Mouse (Mus musculus) liver, postnatal 0 days (tissue): ENCODE results near the gene Aqr. TPM values are rescaled to one million over a fixed set of nuclear protein-coding genes. Genes with fewer than 3 reads are reported as not detected.
A peak's percentile ranks its signal among the peaks of the same experiment; 100 is the strongest.

Source experiments
- ATAC-seq: fragments of 200-750 bp; cut with Nextera tagmentation; 2 replicates; pipeline ENCODE4 v1.8.0; 2017; ENCODE audit warnings: mild to moderate bottlenecking, moderate library complexity
- DNase-seq: peaks from one replicate; pipeline ENCODE4 v3.0.0-alpha.2; 2016
- H3K27ac ChIP-seq: fragments of 300-500 bp; sonication (generic); 2 replicates; pipeline ENCODE4 v1.5.1; 2014; ENCODE audit warnings: antibody characterized with exemption, moderate library complexity, mild to moderate bottlenecking, low read depth
- H3K27me3 ChIP-seq: fragments of 300-500 bp; sonication (generic); 2 replicates; pipeline ENCODE4 v1.6.1; 2014; ENCODE audit warnings: low read length, control low read depth, mixed read lengths; ENCODE audit not compliant: insufficient read depth
- H3K36me3 ChIP-seq: fragments of 300-500 bp; sonication (generic); replicated peaks from 2 replicates; pipeline ENCODE4 v1.6.1; 2014; ENCODE audit warnings: mild to moderate bottlenecking, control low read depth, low read length, moderate library complexity, mixed read lengths; ENCODE audit not compliant: insufficient read depth
- H3K4me1 ChIP-seq: fragments of 300-500 bp; sonication (generic); 2 replicates; pipeline ENCODE4 v1.6.1; 2014; ENCODE audit warnings: antibody characterized with exemption, mild to moderate bottlenecking, control low read depth; ENCODE audit not compliant: insufficient read depth
- H3K4me2 ChIP-seq: fragments of 300-500 bp; sonication (generic); 2 replicates; pipeline ENCODE4 v1.6.1; 2014; ENCODE audit warnings: low read depth, mild to moderate bottlenecking, low read length, moderate library complexity, mixed read lengths
- H3K4me3 ChIP-seq: fragments of 300-500 bp; sonication (generic); 2 replicates; pipeline ENCODE4 v1.5.1; 2014; ENCODE audit warnings: low read depth, low read length
- H3K9ac ChIP-seq: fragments of 300-500 bp; sonication (generic); replicated peaks from 2 replicates; pipeline ENCODE4 v1.6.1; 2014; ENCODE audit warnings: mild to moderate bottlenecking, moderate library complexity
- H3K9me3 ChIP-seq: fragments of 300-500 bp; sonication (generic); 2 replicates; pipeline ENCODE4 v1.6.1; 2016; ENCODE audit warnings: mild to moderate bottlenecking, control low read depth, low read length, mixed read lengths
- CTCF ChIP-seq: sonication (generic); IDR thresholded peaks from 2 replicates; pipeline ENCODE4 v1.5.1; 2016; ENCODE audit warnings: antibody characterized with exemption, low read depth
- EP300 ChIP-seq: IDR thresholded peaks from 2 replicates; pipeline ENCODE4 v1.6.1; 2016; ENCODE audit warnings: antibody characterized with exemption, low read depth, mild to moderate bottlenecking
- WGBS: fragments of 180-500 bp; shearing (Covaris S2); extraction: QIAGEN DNeasy Blood & Tissue Kit; methylation state at CpG from one replicate; pipeline ENCODE4 v1.1.7; 2014; ENCODE audit not compliant: insufficient replicate concordance; 5-methylcytosine and 5-hydroxymethylcytosine counted together
- polyA plus RNA-seq: library from polyadenylated mRNA; unstranded; fragments of >200 nt; fragmentation: Nextera tagmentation; extraction: Ambion mirVana; gene quantifications from 2 replicates; pipeline ENCODE4 v1.2.1, GENCODE M21; 2015

Aqr gene
- polyA plus RNA-seq, 1 experiment from 2014 or later = 15.0 TPM

DNA sequence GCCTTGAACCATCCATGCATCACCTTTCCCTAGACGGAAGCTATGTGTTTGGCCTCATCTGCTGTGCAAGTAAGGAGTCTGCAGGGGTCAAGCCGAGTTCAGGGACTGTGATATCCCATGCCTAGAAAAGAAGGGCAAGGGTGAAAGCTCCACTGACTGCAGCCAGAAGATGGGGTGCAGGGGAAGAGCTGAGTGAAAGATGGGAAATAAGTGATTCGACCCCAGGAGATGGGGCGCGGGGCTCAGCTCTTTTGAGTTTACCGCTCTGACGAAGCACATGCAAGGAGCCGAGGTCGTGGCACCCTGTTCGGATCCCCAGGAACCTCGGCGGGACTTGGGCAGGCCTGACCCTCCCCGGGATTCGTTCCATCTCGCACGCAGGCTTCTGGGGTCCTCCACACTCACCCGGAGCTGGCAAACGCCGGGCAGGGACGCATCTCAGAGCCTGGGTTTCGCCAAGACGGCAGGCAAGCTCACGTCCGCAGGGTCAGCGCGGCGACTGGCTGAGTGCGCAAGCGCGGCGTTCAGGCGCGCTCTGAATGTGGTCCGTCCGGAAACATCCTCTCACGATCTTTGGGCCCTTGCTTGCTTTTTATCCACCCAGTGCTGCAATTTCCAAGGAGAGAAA lies 14.2 kb upstream of the Aqr start, which contains the start of gene Zfp770:
Zfp770 (minus strand) TSS at position 538 of the 628 bp plus-strand sequence.
- Histone ChIP-seq H3K27me3 (no peaks in the 10 kb centered on the region), H3K4me3 (peak within 1 kb of the TSS; percentile 72), H3K4me1 (peaks cover 8% of the 10 kb centered on the region), H3K36me3 (peaks cover 12% of the 10 kb centered on the region), H3K4me2 (peak within 1 kb of the TSS; percentile 84), H3K9me3 (no peaks in the 10 kb centered on the region), H3K9ac (peak within 1 kb of the TSS; percentile 74), H3K27ac (peak within 1 kb of the TSS; percentile 44)
- TF ChIP-seq EP300 (no peak), CTCF (no peak)
- ATAC-seq (peak; percentile 89), DNase-seq (peak; percentile 75)
- under 1% methylated on average over 36 of the region's 36 CpGs for WGBS

DNA sequence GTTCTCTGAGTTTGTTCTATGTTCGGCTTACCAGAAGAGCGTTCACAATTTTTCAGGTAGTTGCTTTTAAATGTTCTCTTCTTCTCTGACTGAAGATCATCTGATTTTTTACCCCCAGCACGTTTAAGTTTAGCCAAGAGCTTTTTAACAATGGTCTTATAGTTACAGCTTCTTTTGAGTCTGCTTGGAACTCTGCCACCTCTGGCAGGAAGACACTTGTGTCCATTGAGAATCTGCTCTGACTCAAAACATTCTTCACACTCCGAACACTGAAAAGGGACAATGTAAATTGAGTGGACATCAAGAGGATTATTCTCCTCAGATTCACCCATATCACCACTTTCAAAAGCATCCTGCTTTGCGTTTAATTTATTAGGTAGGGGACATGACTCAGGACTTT lies 9.6 kb upstream of the Aqr start:
- Histone ChIP-seq H3K9ac (no peak overlapping the region), H3K4me2 (no peak overlapping the region), H3K27me3 (no peaks in the 10 kb centered on the region), H3K4me3 (no peak overlapping the region), H3K4me1 (peaks cover 8% of the 10 kb centered on the region), H3K9me3 (no peaks in the 10 kb centered on the region), H3K36me3 (peaks cover 14% of the 10 kb centered on the region), H3K27ac (no peak overlapping the region)
- DNase-seq (no peak), ATAC-seq (no peak)
- WGBS = 89% methylated on average over 5 of the region's 5 CpGs
- TF ChIP-seq CTCF (no peak), EP300 (no peak)

- H3K9me3 ChIP-seq = no peaks in the 10 kb centered on the region
- H3K27me3 ChIP-seq = no peaks in the 10 kb centered on the region
- DNase-seq (no peak), ATAC-seq (no peak)
- peaks cover 8% of the 10 kb centered on the region for H3K4me1 ChIP-seq
- WGBS = 53% methylated on average over 4 of the region's 4 CpGs
- no peak for TF ChIP-seq CTCF
- no peak for TF ChIP-seq EP300
- H3K36me3 ChIP-seq = no peaks in the 10 kb centered on the region
- H3K27ac ChIP-seq = no peak overlapping the region
- no peak overlapping the region for H3K4me2 ChIP-seq
- H3K9ac ChIP-seq = no peak overlapping the region
- H3K4me3 ChIP-seq = no peak overlapping the region
These were observed 8.8 kb downstream of the Aqr start for GRCm38 (mm10) chr2:114177802-114178733.

GRCm38 (mm10) chr2:114174651-114175484 lies 12.0 kb downstream of the Aqr start:
- TF ChIP-seq CTCF = peak; percentile 96
- TF ChIP-seq EP300 = peak; percentile 21; the same call in 1 of the 2 replicates
- H3K4me1 ChIP-seq = peaks cover 8% of the 10 kb centered on the region
- ATAC-seq (peak; percentile 94), DNase-seq (peak; percentile 85)
- peak overlapping the region; percentile 26; the same call in 1 of the 2 replicates for H3K27ac ChIP-seq
- H3K36me3 ChIP-seq = no peaks in the 10 kb centered on the region
- no peaks in the 10 kb centered on the region for H3K27me3 ChIP-seq
- under 1% methylated on average over 44 of the region's 44 CpGs for WGBS
- H3K9me3 ChIP-seq = no peaks in the 10 kb centered on the region
- peak overlapping the region; percentile 91 for H3K9ac ChIP-seq
- peak overlapping the region; percentile 97 for H3K4me3 ChIP-seq
- H3K4me2 ChIP-seq = peak overlapping the region; percentile 86

- Histone ChIP-seq H3K36me3 (0 out of 2 replicates have a peak, but pooled peaks cover 3% of the 10 kb centered on the region), H3K4me3 (0 out of 2 replicates have a peak overlapping the region, but pooled peaks have one; percentile 97), H3K9ac (no peak overlapping the region), H3K4me1 (peaks cover 8% of the 10 kb centered on the region), H3K4me2 (peak overlapping the region; percentile 86; the same call in 1 of the 2 replicates), H3K27me3 (no peaks in the 10 kb centered on the region), H3K9me3 (no peaks in the 10 kb centered on the region), H3K27ac (no peak overlapping the region)
- ATAC-seq (no peak), DNase-seq (no peak)
- TF ChIP-seq CTCF (no peak), EP300 (no peak)
These were observed 13.6 kb downstream of the Aqr start for GRCm38 (mm10) chr2:114173248-114173647.

DNA sequence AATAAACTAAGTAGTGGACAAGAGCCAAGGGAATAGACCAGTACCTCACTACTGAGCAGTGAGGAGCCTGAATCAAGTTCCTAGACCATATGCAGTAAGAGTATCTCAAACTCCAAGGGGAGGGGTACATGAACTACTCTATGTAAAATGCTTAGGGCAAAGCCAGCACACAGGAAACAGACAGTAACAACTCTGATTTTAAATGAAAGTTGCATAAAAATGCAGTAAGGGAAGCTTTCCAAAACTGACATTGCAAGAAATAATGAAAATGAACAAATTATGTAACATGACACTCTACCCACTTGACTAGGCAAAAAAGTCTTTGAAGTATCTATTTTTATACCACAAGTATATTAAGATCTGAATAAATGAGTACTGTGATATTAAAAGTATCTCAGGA lies 19.0 kb downstream of the Aqr start:
- ATAC-seq = no peak
- peaks cover 36% of the 10 kb centered on the region for H3K36me3 ChIP-seq
- H3K4me3 ChIP-seq = no peak overlapping the region

More for the DNA sequence above, 19.0 kb downstream of the Aqr start:
- TF ChIP-seq CTCF (no peak), EP300 (no peak)
- Histone ChIP-seq H3K9me3 (no peaks in the 10 kb centered on the region), H3K4me2 (no peak overlapping the region), H3K27me3 (no peaks in the 10 kb centered on the region), H3K4me1 (no peaks in the 10 kb centered on the region), H3K27ac (no peak overlapping the region), H3K9ac (no peak overlapping the region)
- no peak for DNase-seq
